Mouse (Mus musculus) liver, embryonic 14.5 days (tissue): ENCODE results near the gene E430018J23Rik.

Experiments
- CTCF ChIP-seq: IDR thresholded peaks from 2 replicates; pipeline ENCODE4 v1.5.1; 2016; ENCODE audit warnings: antibody characterized with exemption, low read depth, control low read depth
- EP300 ChIP-seq: IDR thresholded peaks from 2 replicates; pipeline ENCODE4 v1.6.1; 2016; ENCODE audit warnings: antibody characterized with exemption, low read depth

- TF ChIP-seq EP300 (no peak), CTCF (no peak)
Observed at GRCm38 (mm10) chr7:127393157-127393943, at the start of gene E430018J23Rik.
